Mouse (Mus musculus): ENCODE data around the gene Eif5.

- TF ChIP-seq CTCF (IDR thresholded peaks at IDR 0.05; ENCODE audit: control insufficient read depth, insufficient read depth, insufficient replicate concordance, low read depth, low read length) (no peak), POLR2A (IDR thresholded peaks at IDR 0.05; ENCODE audit: control insufficient read depth, low read depth, low read length) (no peak)
Measured at GRCm38 (mm10) chr12:111499617-111500016, 38.2 kb upstream of the Eif5 start.

All from testis, adult 2 months (tissue).